Mouse (Mus musculus): Measurements from ENCODE around the gene Olfr984.

Olfr984 gene

DNA sequence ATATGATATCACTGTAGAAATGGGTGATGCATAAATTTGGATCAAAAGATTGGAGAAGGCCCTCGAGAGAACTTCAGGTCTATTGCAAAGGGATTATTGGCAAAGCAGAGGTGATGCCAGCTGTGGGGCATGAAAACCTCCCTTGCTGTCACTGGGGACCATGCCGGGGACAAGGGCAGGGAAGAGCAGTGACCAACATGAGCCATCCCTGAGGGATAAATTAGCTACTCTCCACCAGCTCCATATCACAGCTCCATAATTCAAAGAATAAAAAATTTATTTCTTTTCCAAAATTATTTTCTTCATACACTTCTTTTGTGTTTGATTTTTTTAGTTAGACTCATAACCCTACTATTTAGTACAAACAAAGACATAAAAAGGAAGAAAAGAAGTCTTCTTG lies at the start of gene Olfr984:
Olfr984 (minus strand) TSS at position 101 of the 400 bp plus-strand sequence.
- DNase-seq (ENCODE audit: low spot score): no peak

DNA sequence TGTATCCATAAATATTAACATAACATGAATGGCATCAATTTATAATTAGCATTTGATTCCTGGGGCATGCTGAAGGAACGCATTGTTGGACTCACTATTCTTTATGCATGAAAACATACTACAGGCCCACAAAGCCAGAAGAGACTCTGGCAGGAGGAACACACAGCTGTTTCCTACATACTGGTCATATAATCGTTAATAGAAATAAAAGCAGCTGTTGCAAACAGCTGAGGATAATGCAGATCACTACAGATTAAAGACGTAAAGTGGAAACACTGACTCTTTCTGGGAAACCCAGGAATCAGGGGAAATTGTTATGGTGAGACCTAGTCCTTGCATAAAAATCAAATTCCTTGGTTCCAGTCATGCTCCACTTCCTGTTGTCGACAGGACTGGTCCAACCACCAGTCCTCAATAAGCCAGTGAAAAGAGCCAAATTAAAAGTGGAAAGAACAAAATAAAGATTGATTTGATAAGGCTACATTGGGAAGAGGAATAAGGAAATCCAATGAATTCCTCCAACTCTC lies 41.2 kb upstream of the Olfr984 start:
- no peak for DNase-seq (ENCODE audit: low spot score)

DNA sequence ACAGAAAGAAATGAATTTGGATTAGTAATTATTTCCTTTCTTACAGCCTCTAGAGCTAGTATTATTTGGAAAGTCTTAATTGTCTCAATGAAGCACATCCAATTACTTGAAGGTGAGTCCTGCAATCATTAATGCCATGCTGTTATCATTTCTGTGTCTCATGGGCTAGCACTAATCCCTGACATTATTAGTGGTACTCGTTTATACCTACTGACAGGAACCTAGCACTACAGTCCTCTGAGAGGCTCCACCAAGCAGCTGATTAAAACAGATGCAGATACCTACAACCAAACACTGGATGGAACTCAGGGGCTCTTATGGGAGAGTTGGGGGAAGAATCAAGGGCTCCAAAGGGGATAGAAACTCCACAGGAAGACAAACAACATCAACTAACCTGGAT lies 27.5 kb upstream of the Olfr984 start:
- DNase-seq (ENCODE audit: low spot score): no peak

DNA sequence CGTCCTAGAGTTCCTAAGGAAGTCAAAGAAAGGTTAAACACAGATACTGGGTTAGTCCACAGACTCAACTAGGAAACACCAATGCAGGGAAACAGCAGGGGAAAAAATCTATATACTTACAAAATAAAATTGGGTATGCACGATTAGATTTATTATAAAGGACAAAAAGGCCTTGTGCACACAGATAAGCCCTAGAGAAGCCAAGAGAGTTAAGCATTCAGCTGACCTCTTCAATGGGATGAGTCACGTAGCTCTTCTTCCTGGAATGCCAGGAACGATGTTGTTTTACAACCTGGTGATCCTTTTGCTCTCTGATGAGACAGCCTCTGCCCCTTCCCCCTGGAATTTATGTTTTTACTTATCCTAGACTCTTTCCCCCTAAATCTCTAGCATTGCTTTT lies 25.5 kb upstream of the Olfr984 start:
- DNase-seq (ENCODE audit: low spot score): no peak

DNA sequence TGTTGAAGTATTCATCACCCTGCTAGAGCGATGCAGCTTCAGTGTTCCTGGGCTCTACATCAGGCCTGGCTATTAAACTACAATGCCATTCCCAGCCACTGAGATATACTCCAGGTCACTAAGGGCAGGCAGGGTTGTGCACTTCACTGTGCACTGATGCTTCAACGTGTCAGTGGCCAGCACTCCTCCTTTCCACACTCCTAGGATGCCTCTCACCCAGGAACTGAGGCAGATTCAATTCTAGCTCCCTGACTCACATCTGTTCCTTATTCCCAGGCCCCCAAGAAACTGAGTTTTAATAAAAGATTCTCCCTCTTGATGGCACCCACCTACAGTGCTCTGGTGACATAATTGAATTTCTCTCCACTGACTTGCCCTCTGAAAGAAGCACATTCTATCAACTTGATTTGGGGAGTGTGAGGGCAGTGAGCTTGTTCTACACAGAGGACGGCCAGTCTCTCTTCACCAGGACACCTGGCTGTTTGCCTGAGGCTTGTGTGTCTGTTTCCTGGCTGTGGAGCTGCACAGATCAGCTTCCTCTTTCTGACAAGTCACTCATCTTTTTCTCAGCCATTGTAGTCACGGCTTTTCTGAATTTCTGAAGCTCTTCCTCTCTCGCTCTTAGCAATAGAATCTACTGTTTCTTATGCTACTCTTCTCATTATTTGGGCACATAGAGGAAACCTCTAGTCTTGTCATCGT lies 23.1 kb upstream of the Olfr984 start:
- DNase-seq (ENCODE audit: low spot score): no peak

DNA sequence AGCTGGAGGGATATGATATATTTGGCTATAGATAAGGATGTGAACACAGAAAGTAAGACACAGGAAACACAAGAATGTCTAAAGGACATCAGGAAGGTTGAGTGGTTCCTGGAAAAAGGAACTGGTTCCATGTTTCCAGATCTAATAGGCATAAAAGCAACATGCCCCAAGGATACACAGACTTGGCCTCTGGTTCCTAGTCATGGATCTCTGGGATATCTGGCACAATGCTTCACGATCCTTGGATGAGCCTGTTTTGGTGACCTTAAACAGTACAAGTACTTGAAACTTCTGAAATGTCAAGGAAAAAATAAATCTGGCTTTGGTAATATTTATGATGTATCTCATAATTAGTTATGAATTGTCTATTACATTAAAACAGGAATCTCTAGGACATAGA lies 16.6 kb upstream of the Olfr984 start:
- DNase-seq (ENCODE audit: low spot score): no peak

DNA sequence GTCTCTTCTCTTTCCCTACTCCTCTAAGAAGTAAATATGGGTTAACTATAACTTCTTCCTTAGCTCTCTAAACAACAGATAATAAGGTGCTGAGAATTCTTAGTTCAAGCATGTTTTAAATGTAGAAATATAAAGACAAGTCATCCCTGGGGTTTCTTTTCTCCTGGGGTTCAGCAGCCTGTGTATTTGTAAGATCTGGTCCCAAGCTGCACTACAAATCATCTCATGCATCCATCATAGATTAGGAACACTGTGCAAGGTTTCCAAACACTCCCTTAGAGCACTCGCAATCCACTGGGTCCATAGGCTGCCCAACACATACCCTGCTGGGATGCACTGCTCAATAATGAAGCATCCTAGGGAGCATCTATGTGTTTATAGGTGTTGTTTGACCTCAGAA lies 16.1 kb upstream of the Olfr984 start, which contains the start of gene Olfr985:
Olfr985 (minus strand) TSS at position 101 of the 400 bp plus-strand sequence.
- DNase-seq (ENCODE audit: low spot score): no peak

DNA sequence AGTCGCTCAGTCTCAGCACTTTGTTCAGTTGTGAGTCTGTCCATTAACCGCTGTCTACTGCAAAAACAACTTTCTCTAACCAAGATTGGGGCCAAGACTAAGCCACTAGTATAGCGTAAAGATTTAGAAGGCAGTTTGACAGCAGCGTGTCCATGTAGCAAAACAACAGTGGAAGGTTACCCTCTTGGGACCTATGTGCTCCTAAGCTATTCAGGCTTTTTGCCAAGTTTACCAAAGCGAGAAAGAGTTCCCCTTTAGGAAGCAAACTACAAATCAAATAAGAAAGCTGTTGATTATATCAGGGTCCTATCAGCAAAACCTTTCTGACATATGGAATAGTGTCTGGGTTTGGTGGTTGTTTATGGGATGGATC lies 3.3 kb upstream of the Olfr984 start:
- DNase-seq (ENCODE audit: low spot score): no peak

DNA sequence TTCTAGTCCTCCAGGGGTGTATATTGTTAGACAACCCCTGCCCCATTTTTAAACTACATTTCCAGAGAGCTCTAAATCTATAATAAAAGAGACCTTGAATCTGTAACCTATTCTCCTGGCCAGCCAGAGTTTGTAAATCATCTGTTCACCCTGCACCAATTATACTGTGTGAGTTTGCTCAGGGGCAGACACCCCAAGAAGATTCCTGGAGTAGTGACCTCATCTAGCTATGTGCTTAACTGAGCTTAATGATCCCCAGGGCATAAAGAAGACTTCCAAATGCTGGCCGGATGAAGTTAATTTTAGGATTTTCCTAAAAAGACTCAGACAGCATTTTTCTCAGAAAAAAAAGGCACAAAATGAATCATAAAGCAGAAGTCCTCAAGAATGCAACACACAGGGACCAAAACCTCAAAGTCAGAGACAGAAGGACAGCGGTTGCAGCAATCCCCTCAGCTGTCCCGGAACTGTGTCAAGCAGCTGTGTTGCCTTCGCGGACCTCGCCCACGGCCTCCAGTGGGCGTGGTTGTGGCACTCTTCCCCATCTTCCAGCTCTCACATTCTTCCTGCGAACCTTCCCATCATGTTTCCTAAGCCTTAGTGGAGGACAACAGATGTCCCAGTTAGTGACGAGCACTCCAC lies 2.8 kb upstream of the Olfr984 start:
- no peak for DNase-seq (ENCODE audit: low spot score)

DNA sequence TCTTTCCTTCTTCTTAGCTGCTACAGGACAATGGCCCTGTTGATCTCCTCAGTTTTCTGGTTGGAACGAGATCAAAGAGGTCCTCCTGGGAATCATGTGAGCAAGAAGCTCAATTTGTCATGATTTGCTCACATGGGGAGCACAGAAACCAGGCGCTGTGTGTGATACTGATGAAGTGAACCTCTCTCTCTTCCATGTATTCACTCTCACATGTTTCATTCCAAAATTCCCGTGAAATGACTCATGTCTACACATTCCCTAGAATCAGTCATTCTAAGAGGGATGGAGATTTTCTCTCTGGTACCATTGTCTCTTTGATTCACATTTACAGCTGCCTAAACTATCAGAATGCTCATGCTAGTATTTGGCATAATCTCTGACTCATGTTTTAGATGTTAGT lies 19.2 kb downstream of the Olfr984 start:
- DNase-seq (ENCODE audit: low spot score): no peak

DNA sequence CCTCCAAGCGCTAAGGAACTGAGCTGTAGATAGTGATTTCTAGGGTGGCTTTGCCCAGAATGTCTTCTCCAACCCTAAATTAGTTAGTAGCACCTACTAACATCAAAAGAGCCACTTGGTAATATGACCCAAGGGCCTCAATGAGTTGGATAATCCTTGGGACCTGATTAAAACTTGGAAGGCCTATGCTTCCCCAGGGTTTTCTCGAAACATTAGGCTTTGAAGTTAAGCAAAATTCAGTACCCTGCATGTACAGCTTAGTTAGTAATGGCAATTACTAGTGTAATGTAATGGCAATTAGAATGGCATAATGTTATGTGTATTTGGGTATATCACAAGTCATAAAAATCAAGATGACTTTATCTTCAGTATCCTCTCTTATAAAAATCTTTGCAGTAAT lies 20.5 kb downstream of the Olfr984 start, which contains the start of gene Olfr983:
Olfr983 (minus strand) TSS at position 101 of the 400 bp plus-strand sequence.
- no peak for DNase-seq (ENCODE audit: low spot score)

DNA sequence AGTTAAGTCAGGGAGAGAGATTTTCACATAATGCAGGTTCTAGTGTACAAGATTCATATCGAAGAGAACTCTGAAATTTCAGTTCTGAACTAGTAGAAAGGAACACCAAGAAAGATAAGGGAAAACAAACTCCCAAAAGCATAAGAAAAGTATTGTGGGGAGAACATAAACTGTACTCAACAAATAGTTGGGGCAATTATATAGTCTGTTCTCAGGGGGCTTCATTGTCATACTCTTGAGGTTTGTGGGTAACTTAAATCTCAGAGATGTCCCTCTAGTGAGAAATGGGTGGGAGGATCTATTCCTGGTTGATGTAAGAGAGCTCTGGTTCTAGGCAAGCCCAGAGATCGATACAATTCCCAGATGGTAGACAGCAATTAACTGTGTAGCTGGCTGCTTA lies 40.5 kb downstream of the Olfr984 start, which contains the start of gene Olfr982:
Olfr982 (plus strand) TSS at position 301 of the 400 bp plus-strand sequence.
- DNase-seq (ENCODE audit: low spot score): no peak

DNA sequence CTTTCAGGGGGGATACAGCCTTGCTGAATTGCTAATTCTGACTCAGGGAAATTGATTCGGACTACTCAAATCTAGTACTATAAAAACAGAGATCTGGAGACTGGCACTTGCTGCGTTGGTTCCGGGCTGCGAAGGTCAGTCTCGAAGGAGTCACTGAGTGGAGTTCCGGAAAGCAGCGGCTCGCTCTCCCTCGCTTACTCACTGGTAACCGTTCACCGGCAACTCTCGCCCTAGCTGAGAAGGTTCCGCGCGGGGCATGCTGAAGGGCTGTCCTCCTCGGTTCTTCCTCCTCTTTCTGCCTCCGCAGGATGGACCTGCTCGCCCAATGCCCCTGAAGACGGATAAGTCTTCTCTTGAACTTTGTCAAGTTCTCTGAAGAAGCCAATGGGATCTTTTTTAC lies 63.9 kb downstream of the Olfr984 start:
- no peak for DNase-seq (ENCODE audit: low spot score)

Measured in left cerebral cortex, adult 11 months (tissue).